Mouse (Mus musculus) right cerebral cortex, postnatal 25 days (tissue): ENCODE measurements around the gene Rtp4.
A peak's percentile ranks its signal among the peaks of the same experiment; 100 is the strongest.

ENCODE experiments used
- DNase-seq: peaks from one replicate; pipeline ENCODE4 v3.0.0; 2022

The Rtp4 gene

GRCm38 (mm10) chr16:23516606-23517005 lies 3.5 kb upstream of the Rtp4 start:
- no peak for DNase-seq

GRCm38 (mm10) chr16:23517230-23517629 lies 2.9 kb upstream of the Rtp4 start:
- DNase-seq = no peak

GRCm38 (mm10) chr16:23517754-23518566 lies 2.1 kb upstream of the Rtp4 start:
- DNase-seq = no peak

- no peak for DNase-seq
These were observed 1.3 kb upstream of the Rtp4 start for GRCm38 (mm10) chr16:23518567-23519369.

- DNase-seq = no peak
These were observed 320 bp upstream of the Rtp4 start for GRCm38 (mm10) chr16:23519771-23520170.

GRCm38 (mm10) chr16:23521092-23521491 lies 1.0 kb downstream of the Rtp4 start:
- DNase-seq = no peak

GRCm38 (mm10) chr16:23522081-23522480 lies 2.0 kb downstream of the Rtp4 start:
- no peak for DNase-seq

GRCm38 (mm10) chr16:23529186-23529585 lies 9.1 kb downstream of the Rtp4 start:
- no peak for DNase-seq

- DNase-seq = no peak
These were observed 13.6 kb downstream of the Rtp4 start for GRCm38 (mm10) chr16:23533707-23534106.

GRCm38 (mm10) chr16:23541046-23541445 lies 21.0 kb downstream of the Rtp4 start:
- no peak for DNase-seq

- DNase-seq = no peak
These were observed 22.8 kb downstream of the Rtp4 start for GRCm38 (mm10) chr16:23542866-23543265.

- no peak for DNase-seq
These were observed 24.3 kb downstream of the Rtp4 start for GRCm38 (mm10) chr16:23544361-23544760.

- DNase-seq = no peak
These were observed 27.7 kb downstream of the Rtp4 start for GRCm38 (mm10) chr16:23547783-23548182.

- peak; percentile 52 for DNase-seq
These were observed 30.4 kb downstream of the Rtp4 start for GRCm38 (mm10) chr16:23550346-23550980.

GRCm38 (mm10) chr16:23550981-23551582 lies 31.0 kb downstream of the Rtp4 start:
- no peak for DNase-seq

- no peak for DNase-seq
These were observed 34.6 kb downstream of the Rtp4 start for GRCm38 (mm10) chr16:23554673-23555072.

GRCm38 (mm10) chr16:23557195-23557594 lies 37.1 kb downstream of the Rtp4 start:
- DNase-seq = no peak

- DNase-seq = no peak
These were observed 37.6 kb downstream of the Rtp4 start for GRCm38 (mm10) chr16:23557669-23558068.

- DNase-seq = no peak
These were observed 48.4 kb downstream of the Rtp4 start for GRCm38 (mm10) chr16:23568369-23568958.

- DNase-seq = no peak
These were observed 54.5 kb downstream of the Rtp4 start for GRCm38 (mm10) chr16:23574561-23574960.

GRCm38 (mm10) chr16:23591119-23592105 lies 71.3 kb downstream of the Rtp4 start:
- no peak for DNase-seq
